9 mouse cellular contexts compared by ENCODE assay signal in genomic region chr4:67477264-67477845, GRCm38 (mm10).
DNase-seq lines count a peak whose midpoint lies in the region; ATAC-seq lines count a peak whose summit lies in the region.
"Had no signal": no experiment of that assay in that cellular context is flagged by ENCODE, and none has a peak within 500 bp of the region (broad histone marks: within the 10 kb centered on the region; RNA-seq: fewer than 3 reads in every experiment).

No protein-coding gene starts in this region.

- intact Hi-C loops in left cerebral cortex, postnatal 4 days (cut with DNase I) = loop anchor here (5.0 kb wide), 2 partner anchors 545 to 1475 kb away; partner anchors contain the start of gene Brinp1

- H3K27ac ChIP-seq in embryonic facial prominence, embryonic 14.5 days (replicated peaks; ENCODE audit: low read depth, low read length) = no peak overlapping the region
- no peak overlapping the region for H3K27ac ChIP-seq in intestine, embryonic 15.5 days
- no peak overlapping the region for H3K27ac ChIP-seq in neural tube, embryonic 14.5 days (ENCODE audit: low read depth, low read length)
- H3K27ac ChIP-seq: heart, embryonic 15.5 days had no signal

- no peaks in the 10 kb centered on the region for H3K9me3 ChIP-seq in embryonic facial prominence, embryonic 14.5 days (ENCODE audit: control insufficient read depth, low read length)
- no peaks in the 10 kb centered on the region for H3K9me3 ChIP-seq in intestine, embryonic 15.5 days
- H3K9me3 ChIP-seq in neural tube, embryonic 14.5 days (ENCODE audit: control insufficient read depth, low read length) = no peaks in the 10 kb centered on the region
- H3K9me3 ChIP-seq: heart, embryonic 15.5 days had no signal

- no peak overlapping the region for H3K4me2 ChIP-seq in embryonic facial prominence, embryonic 14.5 days (ENCODE audit: low read depth, low read length)
- no peak overlapping the region for H3K4me2 ChIP-seq in intestine, embryonic 15.5 days (replicated peaks)
- H3K4me2 ChIP-seq in neural tube, embryonic 14.5 days (ENCODE audit: low read depth, low read length) = no peak overlapping the region
- H3K4me2 ChIP-seq: heart, embryonic 15.5 days had no signal

- DNase-seq in gastrocnemius, postnatal 10 days = peak; percentile 5
- no peak for DNase-seq in gastrocnemius, postnatal 25 days
- peak; percentile 8 for DNase-seq in adrenal gland, postnatal 25 days
- peak; percentile 81 for DNase-seq in embryonic facial prominence, embryonic 14.5 days (ENCODE audit: low spot score)
- peak; percentile 41 for DNase-seq in left cerebral cortex, postnatal 4 days
- DNase-seq in urinary bladder, postnatal 4 days (ENCODE audit: low spot score in 2 of 2) = no peak

- no peak overlapping the region for H3K9ac ChIP-seq in embryonic facial prominence, embryonic 14.5 days (ENCODE audit: low read depth, low read length)
- no peak overlapping the region for H3K9ac ChIP-seq in intestine, embryonic 15.5 days
- H3K9ac ChIP-seq in neural tube, embryonic 14.5 days (replicated peaks; ENCODE audit: low read depth, low read length) = no peak overlapping the region
- H3K9ac ChIP-seq: heart, embryonic 15.5 days had no signal

- H3K4me1 ChIP-seq in embryonic facial prominence, embryonic 14.5 days (ENCODE audit: control insufficient read depth, insufficient read depth, low read length) = no peaks in the 10 kb centered on the region
- H3K4me1 ChIP-seq in intestine, embryonic 15.5 days (replicated peaks) = no peaks in the 10 kb centered on the region
- H3K4me1 ChIP-seq in neural tube, embryonic 14.5 days (ENCODE audit: control insufficient read depth, insufficient read depth, low read length) = no peaks in the 10 kb centered on the region
- H3K4me1 ChIP-seq: heart, embryonic 15.5 days had no signal

- peak; percentile 57; the same call in 1 of the 2 replicates for ATAC-seq in embryonic facial prominence, embryonic 14.5 days (ENCODE audit: low read depth)
- 0 out of 2 replicates have a peak, but pooled peaks have one; percentile 56 for ATAC-seq in intestine, embryonic 15.5 days
- peak; percentile 97 for ATAC-seq in neural tube, embryonic 14.5 days (ENCODE audit: low read depth)

- H3K36me3 ChIP-seq in embryonic facial prominence, embryonic 14.5 days (ENCODE audit: control insufficient read depth, insufficient read depth, low read length) = no peaks in the 10 kb centered on the region
- H3K36me3 ChIP-seq in intestine, embryonic 15.5 days = no peaks in the 10 kb centered on the region
- H3K36me3 ChIP-seq in neural tube, embryonic 14.5 days (ENCODE audit: control insufficient read depth, insufficient read depth, low read length) = no peaks in the 10 kb centered on the region
- H3K36me3 ChIP-seq: heart, embryonic 15.5 days had no signal

- whole genome bisulfite sequencing in embryonic facial prominence, embryonic 14.5 days = 11% methylated on average over 6 of the region's 6 CpGs
- 18% methylated on average over 6 of the region's 6 CpGs for WGBS in intestine, embryonic 15.5 days
- 14% methylated on average over 6 of the region's 6 CpGs for WGBS in neural tube, embryonic 14.5 days

- H3K27me3 ChIP-seq in embryonic facial prominence, embryonic 14.5 days (replicated peaks; ENCODE audit: control insufficient read depth, insufficient read depth, low read length) = no peaks in the 10 kb centered on the region
- no peaks in the 10 kb centered on the region for H3K27me3 ChIP-seq in intestine, embryonic 15.5 days (replicated peaks)
- H3K27me3 ChIP-seq in neural tube, embryonic 14.5 days (ENCODE audit: control insufficient read depth, insufficient read depth, low read length) = no peaks in the 10 kb centered on the region
- H3K27me3 ChIP-seq: heart, embryonic 15.5 days had no signal

- no peak overlapping the region for H3K4me3 ChIP-seq in embryonic facial prominence, embryonic 14.5 days (ENCODE audit: low read depth, low read length)
- no peak overlapping the region for H3K4me3 ChIP-seq in intestine, embryonic 15.5 days (replicated peaks)
- H3K4me3 ChIP-seq in neural tube, embryonic 14.5 days (ENCODE audit: low read depth, low read length) = no peak overlapping the region
- H3K4me3 ChIP-seq: heart, embryonic 15.5 days had no signal

Comparison
In these comparisons a context has a peak if more than half of its experiments do, and no peak if none do; other contexts are left out.
1. DNase-seq: peak in gastrocnemius, postnatal 10 days (single experiment), adrenal gland, postnatal 25 days (single experiment), embryonic facial prominence, embryonic 14.5 days (single experiment) and left cerebral cortex, postnatal 4 days (single experiment); none in gastrocnemius, postnatal 25 days (single experiment) and urinary bladder, postnatal 4 days (0 of 2).
2. Peak in every context shown above with its lines, with median percentiles within 50 percentile points of each other: ATAC-seq.